20 mouse cellular contexts compared by ENCODE assay signal in the genomic region with DNA sequence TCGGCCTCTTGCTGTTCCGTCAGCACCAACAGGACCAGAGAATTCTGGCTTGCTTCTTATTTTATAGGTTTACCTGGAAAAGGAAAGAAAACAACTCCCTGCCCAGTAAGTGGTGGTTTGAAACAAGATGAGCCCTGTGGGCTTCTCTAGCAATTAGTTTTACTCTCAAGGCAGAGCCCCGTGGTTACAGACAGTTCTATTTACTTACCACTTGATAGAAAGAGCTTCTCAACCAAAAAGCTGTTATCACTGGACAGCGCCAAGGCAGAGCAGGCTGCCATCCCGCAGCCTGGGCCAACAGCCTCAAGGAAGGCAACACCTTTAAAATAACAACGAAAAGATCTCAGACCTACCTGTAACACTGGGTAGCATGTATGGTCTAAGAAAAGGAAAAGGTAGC. TPM values are rescaled to one million over a fixed set of nuclear protein-coding genes. Genes with fewer than 3 reads are reported as not detected.
"Had no signal": no experiment of that assay in that cellular context is flagged by ENCODE, and none has a peak within 500 bp of the region (broad histone marks: within the 10 kb centered on the region; RNA-seq: fewer than 3 reads in every experiment).

No protein-coding gene starts in this region.

- H3K4me3 ChIP-seq: layer of hippocampus, adult 2 months; left cerebral cortex, adult 2 months; liver, embryonic 13.5 days; midbrain, embryonic 10.5 days; myocyte; neural tube, embryonic 13.5 days; stomach, embryonic 15.5 days had no signal

- H3K9ac ChIP-seq: liver, embryonic 13.5 days; neural tube, embryonic 13.5 days; stomach, embryonic 15.5 days had no signal

- H3K9me3 ChIP-seq: liver, embryonic 13.5 days; midbrain, embryonic 10.5 days; neural tube, embryonic 13.5 days; stomach, embryonic 15.5 days had no signal

- DNase-seq: layer of hippocampus, adult 9-11 months; layer of hippocampus, postnatal 36 days; liver, embryonic 13.5 days; lung, adult 2 months; lung, postnatal 14 days; lung, postnatal 4 days; midbrain, embryonic 14.5 days; right cerebral cortex, postnatal 25 days; spleen, adult 18-20 months; thymus, postnatal 36 days had no signal

- H3K36me3 ChIP-seq: liver, embryonic 13.5 days; midbrain, embryonic 10.5 days; neural tube, embryonic 13.5 days; stomach, embryonic 15.5 days had no signal

- H3K4me2 ChIP-seq: liver, embryonic 13.5 days; neural tube, embryonic 13.5 days; stomach, embryonic 15.5 days had no signal

- H3K27me3 ChIP-seq: neural tube, embryonic 13.5 days; stomach, embryonic 15.5 days had no signal

- H3K27ac ChIP-seq: kidney, postnatal 0 days; layer of hippocampus, adult 2 months; left cerebral cortex, adult 2 months; liver, embryonic 13.5 days; midbrain, embryonic 10.5 days; neural tube, embryonic 13.5 days; stomach, embryonic 15.5 days had no signal

- H3K4me1 ChIP-seq: liver, embryonic 13.5 days; stomach, embryonic 15.5 days had no signal

RNA-seq across cellular contexts. Expression of a gene that starts 26.2 kb away (rescaled TPM):
- total RNA-seq: liver, adult 2 months; neutrophil, adult 5-6 weeks had no signal
- polyA plus RNA-seq: liver, adult 2 months; liver, embryonic 16.5 days; myocyte had no signal
